Mouse (Mus musculus) ES-E14 (cell line): ENCODE measurements around the gene Mxra7.

Source experiments
- CHD2 ChIP-seq: IDR thresholded peaks from 2 replicates; pipeline ENCODE4 v1.6.1; 2014; ENCODE audit warnings: mild to moderate bottlenecking, low read depth, low read length, inconsistent platforms
- HCFC1 ChIP-seq: IDR thresholded peaks from 2 replicates; pipeline ENCODE4 v1.6.1; 2012; ENCODE audit warnings: low read length, inconsistent platforms, borderline replicate concordance; ENCODE audit not compliant: insufficient read depth
- MAFK ChIP-seq: IDR thresholded peaks from 2 replicates; pipeline ENCODE4 v1.6.1; 2014; ENCODE audit warnings: mild to moderate bottlenecking, low read depth, low read length, inconsistent platforms; ENCODE audit not compliant: insufficient read depth

- TF ChIP-seq MAFK = no peak
- TF ChIP-seq HCFC1 = no peak
- TF ChIP-seq CHD2 = no peak
Measured at GRCm38 (mm10) chr11:116816769-116817168, 11.1 kb downstream of the Mxra7 start.
